Mouse (Mus musculus): ENCODE measurements at regions not wholly inside any gene's neighbourhood (a gene's known extent, or its start where the extent isn't known, plus 50 kb on each side); places are given as distances from the start of the nearest gene placed in this dataset.

DNA sequence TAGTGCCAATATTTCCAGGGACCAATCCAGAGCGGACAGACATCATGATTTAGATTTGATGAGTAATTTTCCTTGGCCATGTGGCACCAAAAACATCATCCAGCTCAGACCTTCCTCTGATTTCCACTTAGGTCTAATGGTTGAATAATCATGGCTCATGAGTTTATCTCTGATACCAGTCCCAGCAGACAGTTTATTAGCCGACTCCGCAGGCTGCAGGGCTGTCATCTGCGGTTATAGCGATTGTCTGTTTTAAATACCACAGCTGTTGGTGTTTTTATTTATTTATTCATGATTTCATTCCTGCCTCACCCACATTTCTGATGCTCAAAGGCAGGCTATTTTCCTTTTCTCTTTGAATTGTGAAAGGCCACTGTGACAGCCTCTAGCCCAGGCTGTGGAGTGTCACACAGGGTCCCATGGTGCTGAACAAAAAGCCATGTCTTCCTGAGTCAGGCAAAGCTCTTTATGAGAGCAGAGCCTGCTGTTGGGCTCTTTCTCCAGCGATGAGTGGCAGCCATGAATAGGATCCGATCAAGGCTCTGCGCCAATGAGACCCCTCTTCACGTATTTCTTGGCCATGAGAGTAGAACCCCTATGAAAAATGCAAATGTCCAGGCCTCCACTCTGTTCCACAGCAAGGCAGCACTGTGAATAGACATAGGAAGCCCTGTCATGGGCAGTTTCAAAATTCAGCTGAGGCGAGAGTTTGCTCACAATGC lies 584.7 kb downstream of the Sqor start:
- Histone ChIP-seq H3K27me3 (ENCODE audit: control insufficient read depth, insufficient read depth, low read length) (no peaks in the 10 kb centered on the region), H3K9me3 (ENCODE audit: control insufficient read depth, low read length) (no peaks in the 10 kb centered on the region), H3K36me3 (ENCODE audit: control insufficient read depth, insufficient read depth, low read length) (no peaks in the 10 kb centered on the region), H3K27ac (ENCODE audit: low read depth, low read length) (no peak overlapping the region), H3K4me2 (ENCODE audit: low read depth, low read length, severe bottlenecking) (no peak overlapping the region), H3K9ac (ENCODE audit: low read length) (no peak overlapping the region), H3K4me1 (replicated peaks; ENCODE audit: control insufficient read depth, insufficient read depth, low read length) (no peaks in the 10 kb centered on the region), H3K4me3 (ENCODE audit: low read depth, low read length) (no peak overlapping the region)
- 72% methylated on average over 10 of the region's 10 CpGs for WGBS
- DNase-seq (ENCODE audit: low spot score) (no peak), ATAC-seq (replicated peaks; ENCODE audit: low FRiP score) (peak; percentile 74)

DNA sequence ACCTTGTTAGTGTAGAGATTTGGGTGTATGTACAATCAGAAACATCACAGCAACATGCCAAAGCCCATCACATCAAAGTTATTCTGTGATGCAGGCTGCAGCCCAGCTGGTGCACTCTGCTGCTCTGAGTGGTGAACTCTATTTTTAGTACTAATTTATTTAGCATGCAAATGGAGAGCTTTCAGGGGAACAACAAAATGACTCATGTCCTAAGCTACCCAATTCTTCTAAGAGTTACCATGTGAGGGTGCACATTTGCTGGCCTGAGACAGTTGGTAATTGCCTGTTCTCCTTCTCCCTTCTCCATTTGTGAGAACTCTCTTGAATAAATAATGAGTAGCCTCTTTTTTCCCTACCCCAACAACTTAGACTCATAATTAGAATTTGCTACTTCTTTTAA lies 599.2 kb downstream of the Sqor start:
- Histone ChIP-seq H3K27ac (ENCODE audit: low read depth, low read length) (no peak overlapping the region), H3K36me3 (ENCODE audit: control insufficient read depth, insufficient read depth, low read length) (no peaks in the 10 kb centered on the region), H3K4me3 (ENCODE audit: low read depth, low read length) (no peak overlapping the region), H3K4me2 (ENCODE audit: low read depth, low read length, severe bottlenecking) (no peak overlapping the region), H3K9ac (ENCODE audit: low read length) (no peak overlapping the region), H3K4me1 (replicated peaks; ENCODE audit: control insufficient read depth, insufficient read depth, low read length) (no peaks in the 10 kb centered on the region), H3K27me3 (ENCODE audit: control insufficient read depth, insufficient read depth, low read length) (no peaks in the 10 kb centered on the region), H3K9me3 (ENCODE audit: control insufficient read depth, low read length) (no peaks in the 10 kb centered on the region)
- DNase-seq (ENCODE audit: low spot score) (peak; percentile 51), ATAC-seq (replicated peaks; ENCODE audit: low FRiP score) (peak; percentile 94)

- H3K9ac ChIP-seq (ENCODE audit: low read length) = no peak overlapping the region
- no peaks in the 10 kb centered on the region for H3K36me3 ChIP-seq (ENCODE audit: control insufficient read depth, insufficient read depth, low read length)
- ATAC-seq (replicated peaks; ENCODE audit: low FRiP score) (no peak), DNase-seq (ENCODE audit: low spot score) (no peak)
- H3K4me2 ChIP-seq (ENCODE audit: low read depth, low read length, severe bottlenecking) = no peak overlapping the region
- no peaks in the 10 kb centered on the region for H3K4me1 ChIP-seq (replicated peaks; ENCODE audit: control insufficient read depth, insufficient read depth, low read length)
- H3K9me3 ChIP-seq (ENCODE audit: control insufficient read depth, low read length) = no peaks in the 10 kb centered on the region
- no peak overlapping the region for H3K4me3 ChIP-seq (ENCODE audit: low read depth, low read length)
- H3K27me3 ChIP-seq (ENCODE audit: control insufficient read depth, insufficient read depth, low read length) = no peaks in the 10 kb centered on the region
- H3K27ac ChIP-seq (ENCODE audit: low read depth, low read length) = no peak overlapping the region
- 98% methylated on average over 2 of the region's 2 CpGs for WGBS
Observed at GRCm38 (mm10) chr2:123366571-123366970, 601.5 kb downstream of the Sqor start.

DNA sequence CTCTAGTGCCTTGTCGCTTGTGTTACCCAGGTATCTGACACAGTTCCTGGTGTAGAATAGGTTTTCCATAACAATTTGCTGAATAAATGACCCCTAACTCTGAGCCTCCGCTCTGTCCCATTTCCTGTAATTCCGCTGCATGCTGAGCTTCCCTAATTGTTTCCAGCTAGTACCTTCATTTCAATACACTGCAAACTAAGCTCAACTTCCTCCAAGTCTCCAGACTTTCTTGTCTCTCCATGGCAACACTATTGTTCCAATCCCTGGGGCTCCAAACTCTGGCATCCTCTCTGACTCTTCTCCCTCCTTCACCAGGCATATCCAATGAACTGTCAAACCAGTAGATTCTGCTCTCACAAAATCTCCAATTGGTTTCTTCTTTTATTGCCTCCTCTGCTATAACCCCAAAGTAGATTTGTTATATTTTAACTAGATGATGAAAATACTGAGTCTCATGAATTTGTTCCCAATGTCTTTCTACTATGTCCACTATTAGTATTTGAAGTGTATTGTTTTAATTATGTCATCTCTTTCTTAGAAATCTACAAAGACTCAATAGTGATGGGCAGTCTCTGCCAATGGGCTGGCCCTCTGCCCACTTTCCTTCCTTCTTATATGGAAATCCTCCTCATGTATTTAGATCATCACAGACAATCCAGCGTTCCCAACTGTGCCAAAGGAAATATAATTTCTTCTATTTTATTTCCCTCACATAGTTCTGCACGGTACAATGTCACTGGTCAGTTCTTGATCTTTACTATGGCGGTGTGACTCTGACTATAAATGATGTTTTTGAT lies 620.8 kb downstream of the Sqor start:
- Histone ChIP-seq H3K27ac (ENCODE audit: low read depth, low read length) (no peak overlapping the region), H3K4me3 (ENCODE audit: low read depth, low read length) (no peak overlapping the region), H3K36me3 (ENCODE audit: control insufficient read depth, insufficient read depth, low read length) (no peaks in the 10 kb centered on the region), H3K4me1 (replicated peaks; ENCODE audit: control insufficient read depth, insufficient read depth, low read length) (no peaks in the 10 kb centered on the region), H3K9ac (ENCODE audit: low read length) (no peak overlapping the region), H3K9me3 (ENCODE audit: control insufficient read depth, low read length) (no peaks in the 10 kb centered on the region), H3K4me2 (ENCODE audit: low read depth, low read length, severe bottlenecking) (no peak overlapping the region), H3K27me3 (ENCODE audit: control insufficient read depth, insufficient read depth, low read length) (no peaks in the 10 kb centered on the region)
- ATAC-seq (replicated peaks; ENCODE audit: low FRiP score) = peak; percentile 13; the same call in 1 of the 2 replicates
- WGBS = 59% methylated on average over 6 of the region's 6 CpGs
- no peak for DNase-seq (ENCODE audit: low spot score)

GRCm38 (mm10) chr2:123386773-123387604 lies 622.0 kb downstream of the Sqor start:
- H3K27ac ChIP-seq (ENCODE audit: low read depth, low read length) = no peak overlapping the region
- H3K4me2 ChIP-seq (ENCODE audit: low read depth, low read length, severe bottlenecking) = no peak overlapping the region
- H3K4me1 ChIP-seq (replicated peaks; ENCODE audit: control insufficient read depth, insufficient read depth, low read length) = no peaks in the 10 kb centered on the region
- no peaks in the 10 kb centered on the region for H3K27me3 ChIP-seq (ENCODE audit: control insufficient read depth, insufficient read depth, low read length)
- no peaks in the 10 kb centered on the region for H3K36me3 ChIP-seq (ENCODE audit: control insufficient read depth, insufficient read depth, low read length)
- H3K9me3 ChIP-seq (ENCODE audit: control insufficient read depth, low read length) = no peaks in the 10 kb centered on the region
- 71% methylated on average over 7 of the region's 7 CpGs for WGBS
- DNase-seq (ENCODE audit: low spot score) (no peak), ATAC-seq (replicated peaks; ENCODE audit: low FRiP score) (no peak)
- H3K4me3 ChIP-seq (ENCODE audit: low read depth, low read length) = no peak overlapping the region
- no peak overlapping the region for H3K9ac ChIP-seq (ENCODE audit: low read length)

GRCm38 (mm10) chr2:123390981-123391380 lies 625.9 kb downstream of the Sqor start:
- ATAC-seq (replicated peaks; ENCODE audit: low FRiP score) (no peak), DNase-seq (ENCODE audit: low spot score) (no peak)
- Histone ChIP-seq H3K4me3 (ENCODE audit: low read depth, low read length) (no peak overlapping the region), H3K9me3 (ENCODE audit: control insufficient read depth, low read length) (no peaks in the 10 kb centered on the region), H3K4me2 (ENCODE audit: low read depth, low read length, severe bottlenecking) (no peak overlapping the region), H3K4me1 (replicated peaks; ENCODE audit: control insufficient read depth, insufficient read depth, low read length) (no peaks in the 10 kb centered on the region), H3K9ac (ENCODE audit: low read length) (no peak overlapping the region), H3K36me3 (ENCODE audit: control insufficient read depth, insufficient read depth, low read length) (no peaks in the 10 kb centered on the region), H3K27me3 (ENCODE audit: control insufficient read depth, insufficient read depth, low read length) (no peaks in the 10 kb centered on the region), H3K27ac (ENCODE audit: low read depth, low read length) (no peak overlapping the region)
- 93% methylated on average over 1 of the region's 1 CpGs for WGBS

DNA sequence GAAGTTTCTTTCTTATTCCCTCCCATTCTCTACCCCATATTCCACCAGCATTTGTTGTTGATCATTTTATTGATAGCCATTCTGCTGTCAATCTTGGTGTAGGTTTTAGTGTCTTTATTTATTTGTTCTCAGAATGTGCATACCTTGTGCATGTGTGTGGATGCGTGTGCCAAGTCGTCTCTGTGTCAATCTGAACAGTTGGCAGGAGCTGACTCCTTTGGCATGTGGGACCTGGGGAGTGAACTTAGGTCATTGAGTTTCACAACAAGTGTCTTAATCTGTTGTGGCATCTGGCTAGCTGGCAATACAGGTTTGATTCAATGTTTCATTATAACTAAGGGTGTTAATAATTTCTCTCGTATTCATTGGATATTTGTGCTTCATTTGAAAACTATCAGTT lies 629.3 kb downstream of the Sqor start:
- 86% methylated on average over 3 of the region's 3 CpGs for WGBS
- no peak overlapping the region for H3K4me3 ChIP-seq (ENCODE audit: low read depth, low read length)
- DNase-seq (ENCODE audit: low spot score) = no peak

GRCm38 (mm10) chr2:123397551-123397950 lies 632.5 kb downstream of the Sqor start:
- no peak for DNase-seq (ENCODE audit: low spot score)
- H3K9ac ChIP-seq (ENCODE audit: low read length) = no peak overlapping the region
- no peaks in the 10 kb centered on the region for H3K36me3 ChIP-seq (ENCODE audit: control insufficient read depth, insufficient read depth, low read length)
- H3K4me2 ChIP-seq (ENCODE audit: low read depth, low read length, severe bottlenecking) = no peak overlapping the region
- H3K27me3 ChIP-seq (ENCODE audit: control insufficient read depth, insufficient read depth, low read length) = no peaks in the 10 kb centered on the region
- WGBS = 95% methylated on average over 1 of the region's 1 CpGs
- no peaks in the 10 kb centered on the region for H3K4me1 ChIP-seq (replicated peaks; ENCODE audit: control insufficient read depth, insufficient read depth, low read length)
- H3K4me3 ChIP-seq (ENCODE audit: low read depth, low read length) = no peak overlapping the region
- ATAC-seq (replicated peaks; ENCODE audit: low FRiP score) = no peak
- no peak overlapping the region for H3K27ac ChIP-seq (ENCODE audit: low read depth, low read length)
- no peaks in the 10 kb centered on the region for H3K9me3 ChIP-seq (ENCODE audit: control insufficient read depth, low read length)

More for the DNA sequence above, 629.3 kb downstream of the Sqor start:
- no peak overlapping the region for H3K9ac ChIP-seq (ENCODE audit: low read length)
- no peak for ATAC-seq (replicated peaks; ENCODE audit: low FRiP score)
- no peaks in the 10 kb centered on the region for H3K4me1 ChIP-seq (replicated peaks; ENCODE audit: control insufficient read depth, insufficient read depth, low read length)
- H3K36me3 ChIP-seq (ENCODE audit: control insufficient read depth, insufficient read depth, low read length) = no peaks in the 10 kb centered on the region
- no peak overlapping the region for H3K4me2 ChIP-seq (ENCODE audit: low read depth, low read length, severe bottlenecking)
- H3K27me3 ChIP-seq (ENCODE audit: control insufficient read depth, insufficient read depth, low read length) = no peaks in the 10 kb centered on the region
- H3K27ac ChIP-seq (ENCODE audit: low read depth, low read length) = no peak overlapping the region
- no peaks in the 10 kb centered on the region for H3K9me3 ChIP-seq (ENCODE audit: control insufficient read depth, low read length)
